Mouse (Mus musculus) C2C12 (cell line): ENCODE measurements around the gene Paqr9.

Source experiments
- CTCF ChIP-seq: IDR thresholded peaks from one replicate; pipeline ENCODE4 v1.5.1; 2011; ENCODE audit not compliant: control insufficient read depth, insufficient read depth, insufficient read length
- MYOG ChIP-seq: IDR thresholded peaks from one replicate; pipeline ENCODE4 v1.6.1; 2011; ENCODE audit not compliant: control insufficient read depth, insufficient read length; ENCODE audit errors: extremely low read depth
- USF1 ChIP-seq: IDR thresholded peaks from one replicate; pipeline ENCODE4 v1.6.1; 2011; ENCODE audit warnings: low read depth, mild to moderate bottlenecking, control low read depth, moderate library complexity

- TF ChIP-seq CTCF: no peak
- TF ChIP-seq MYOG: no peak
- no peak for TF ChIP-seq USF1
Measured at GRCm38 (mm10) chr9:95540487-95540886, 19.0 kb upstream of the Paqr9 start.
